Mouse (Mus musculus): ENCODE measurements around the gene Tmem45b.

DNA sequence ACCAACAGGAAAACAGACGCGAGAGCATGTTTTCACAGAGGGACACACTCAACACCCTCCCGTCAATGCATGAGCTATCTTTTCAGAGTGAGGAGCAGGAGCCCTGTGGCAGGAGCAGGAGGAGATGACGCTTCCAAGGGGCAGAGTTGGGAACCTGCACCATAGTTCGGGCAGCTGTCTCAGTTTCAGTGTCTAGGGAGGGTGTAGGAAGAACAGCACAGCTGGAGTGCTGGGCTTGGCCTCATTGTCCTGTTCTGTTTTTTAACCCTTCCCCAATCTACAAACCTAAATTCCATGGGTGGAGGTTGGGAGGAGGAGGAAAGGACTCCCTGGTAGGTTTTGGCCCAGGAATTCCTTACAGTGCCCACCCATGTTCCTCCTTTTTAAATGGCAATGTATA lies 25.4 kb downstream of the Tmem45b start:
- TF ChIP-seq CTCF (IDR thresholded peaks at IDR 0.05; ENCODE audit: low read depth, low read length) (no peak), POLR2A (IDR thresholded peaks at IDR 0.05; ENCODE audit: borderline replicate concordance, low read depth, low read length) (no peak)

Data from bone marrow macrophage, adult 2 months (primary cell).